Mouse (Mus musculus): ENCODE data around the gene Sipa1l3.
A peak's percentile ranks its signal among the peaks of the same experiment; 100 is the strongest.

Sipa1l3 gene

DNA sequence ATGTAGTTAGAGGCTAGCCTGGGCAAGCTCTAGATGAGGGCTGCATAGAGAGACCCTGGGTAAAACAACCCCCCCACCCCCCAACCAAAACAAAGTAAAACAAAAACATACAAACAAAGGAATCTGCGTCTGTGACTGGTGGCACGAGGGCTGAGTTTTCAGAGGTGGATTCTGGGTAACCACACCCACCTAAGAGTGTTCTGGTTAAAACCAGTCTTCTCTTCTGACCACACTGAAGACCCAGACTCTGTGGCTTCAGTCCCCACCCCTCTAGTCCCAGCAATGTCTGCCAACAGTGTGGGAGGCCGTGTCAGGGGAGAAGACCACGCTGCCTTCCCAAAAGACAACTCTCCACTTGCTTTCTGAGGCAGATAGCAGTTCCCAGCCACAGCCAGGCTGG is 72.3 kb downstream of the Sipa1l3 start:
- DNase-seq (ENCODE audit: extremely low read depth, low read depth): no peak

- no peak for DNase-seq (ENCODE audit: extremely low read depth, low read depth)
These were observed 73.9 kb downstream of the Sipa1l3 start for GRCm38 (mm10) chr7:29444527-29444926.

- DNase-seq (ENCODE audit: extremely low read depth, low read depth): no peak
These were observed 74.4 kb downstream of the Sipa1l3 start for GRCm38 (mm10) chr7:29444070-29444469.

DNA sequence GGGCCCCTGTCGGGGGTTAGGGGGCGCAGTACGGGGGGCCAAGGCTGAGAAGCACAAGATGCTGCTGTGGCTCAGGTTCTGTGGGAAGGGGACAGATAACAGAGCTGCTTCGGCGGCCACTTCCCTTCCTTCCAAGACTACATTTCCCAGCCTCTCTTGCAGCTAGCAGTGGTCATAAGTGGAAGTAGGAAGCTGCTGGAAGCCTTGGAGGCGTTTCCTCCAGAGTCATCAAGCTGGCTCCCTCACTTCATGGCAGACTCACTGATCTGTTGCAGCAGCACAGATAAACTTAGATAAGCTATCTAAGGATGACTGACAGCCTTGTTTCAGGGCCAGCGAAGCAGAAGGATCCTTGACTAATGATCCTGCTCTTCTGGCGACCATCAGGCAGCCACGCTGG is 76.6 kb downstream of the Sipa1l3 start:
- DNase-seq (ENCODE audit: extremely low read depth, low read depth): peak; percentile 24

GRCm38 (mm10) chr7:29441151-29441550 is 77.3 kb downstream of the Sipa1l3 start:
- DNase-seq (ENCODE audit: extremely low read depth, low read depth): no peak

DNA sequence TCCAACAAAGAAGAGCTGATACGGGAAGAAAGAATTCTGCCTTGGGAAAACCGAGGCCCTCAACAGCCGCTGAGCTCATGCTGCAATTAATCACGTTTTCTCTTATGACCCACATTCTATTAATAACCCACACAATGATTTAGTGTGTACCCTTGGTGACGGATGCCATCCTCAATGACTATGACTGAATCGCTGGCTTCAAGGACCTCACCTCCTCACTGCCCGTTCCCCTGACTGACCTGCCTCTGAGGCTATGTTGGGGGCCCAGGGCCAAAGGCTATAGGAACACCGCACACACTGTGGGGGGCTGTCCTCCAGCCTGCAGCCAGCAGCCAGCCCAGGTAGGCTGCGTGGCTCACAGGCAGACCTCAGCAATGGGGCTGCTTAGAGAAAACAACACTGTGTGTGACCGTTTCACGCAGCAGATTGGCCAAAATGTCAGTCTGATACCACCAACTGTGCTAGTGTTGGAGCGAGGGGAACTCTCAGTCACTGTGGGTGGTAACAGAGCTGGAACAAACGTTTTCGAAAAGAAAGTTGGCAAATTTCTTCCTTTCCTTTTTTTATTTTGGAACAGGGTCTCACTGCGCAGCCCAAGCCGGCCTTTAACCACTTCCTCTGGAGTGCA is 79.7 kb downstream of the Sipa1l3 start:
- no peak for DNase-seq (ENCODE audit: extremely low read depth, low read depth)

GRCm38 (mm10) chr7:29438204-29438603 is 80.2 kb downstream of the Sipa1l3 start:
- no peak for DNase-seq (ENCODE audit: extremely low read depth, low read depth)

DNA sequence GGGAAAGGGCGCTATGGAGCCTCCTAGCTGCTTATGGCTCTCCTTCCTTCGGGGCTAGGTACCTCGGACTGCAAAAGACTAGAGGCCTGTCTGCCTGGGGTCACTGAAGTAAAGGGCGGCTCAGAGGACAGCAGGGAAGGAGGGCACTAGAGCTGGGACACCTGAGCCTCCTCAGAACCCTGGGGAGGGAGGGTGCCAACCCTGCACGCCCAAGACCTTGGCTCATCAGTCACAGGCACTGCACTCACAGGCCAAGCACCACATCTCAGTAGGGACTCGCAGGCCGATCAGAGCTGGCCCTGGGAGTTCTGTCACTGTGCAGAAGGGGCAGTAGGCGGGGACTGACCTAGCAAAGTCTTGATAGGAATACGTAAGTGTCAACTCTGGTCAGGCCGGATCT is 81.4 kb downstream of the Sipa1l3 start:
- DNase-seq (ENCODE audit: extremely low read depth, low read depth): no peak

GRCm38 (mm10) chr7:29434313-29435035 is 84.0 kb downstream of the Sipa1l3 start:
- no peak for DNase-seq (ENCODE audit: extremely low read depth, low read depth)

- DNase-seq (ENCODE audit: extremely low read depth, low read depth): no peak
These were observed 84.7 kb downstream of the Sipa1l3 start for GRCm38 (mm10) chr7:29433725-29434124.

- DNase-seq (ENCODE audit: extremely low read depth, low read depth): no peak
These were observed 85.4 kb downstream of the Sipa1l3 start for GRCm38 (mm10) chr7:29432947-29433553.

DNA sequence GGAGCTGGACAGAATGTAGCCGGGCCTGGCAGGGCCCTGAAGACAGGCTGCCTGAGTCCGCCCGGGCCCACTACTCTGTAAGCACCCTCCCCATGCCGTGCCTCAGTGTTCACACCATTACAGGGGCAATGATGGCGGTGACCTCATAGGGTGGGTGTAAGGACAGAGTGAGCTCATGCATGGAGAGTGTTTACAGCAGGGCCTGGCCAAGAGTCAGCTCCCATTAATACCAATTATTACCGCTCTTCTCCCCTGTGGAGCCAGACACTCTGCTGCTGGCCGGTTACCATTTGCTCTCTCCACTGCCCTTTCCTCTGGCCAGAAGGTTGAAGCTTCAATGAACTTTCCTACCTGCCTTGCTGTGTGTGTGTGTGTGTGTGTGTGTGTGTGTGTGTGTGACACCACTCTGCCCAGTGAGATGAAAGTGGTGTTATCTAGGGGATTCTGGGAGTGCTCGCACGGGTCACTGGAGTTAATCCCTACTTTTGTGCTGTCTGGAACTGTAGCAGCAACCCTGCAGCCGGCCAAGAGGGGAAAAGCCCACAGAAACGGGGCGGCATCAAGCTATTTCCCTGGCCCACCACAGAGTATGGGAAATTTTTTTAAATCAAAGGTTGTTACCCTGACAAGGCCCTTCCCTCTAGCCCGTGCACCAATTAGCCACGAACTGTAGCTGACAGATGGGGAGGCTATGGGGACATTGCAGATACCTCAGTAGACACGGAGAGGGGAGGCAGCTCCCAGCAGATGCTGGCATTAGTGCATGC is 86.1 kb downstream of the Sipa1l3 start:
- no peak for DNase-seq (ENCODE audit: extremely low read depth, low read depth)

- DNase-seq (ENCODE audit: extremely low read depth, low read depth): no peak
These were observed 87.7 kb downstream of the Sipa1l3 start for GRCm38 (mm10) chr7:29430739-29431211.

DNA sequence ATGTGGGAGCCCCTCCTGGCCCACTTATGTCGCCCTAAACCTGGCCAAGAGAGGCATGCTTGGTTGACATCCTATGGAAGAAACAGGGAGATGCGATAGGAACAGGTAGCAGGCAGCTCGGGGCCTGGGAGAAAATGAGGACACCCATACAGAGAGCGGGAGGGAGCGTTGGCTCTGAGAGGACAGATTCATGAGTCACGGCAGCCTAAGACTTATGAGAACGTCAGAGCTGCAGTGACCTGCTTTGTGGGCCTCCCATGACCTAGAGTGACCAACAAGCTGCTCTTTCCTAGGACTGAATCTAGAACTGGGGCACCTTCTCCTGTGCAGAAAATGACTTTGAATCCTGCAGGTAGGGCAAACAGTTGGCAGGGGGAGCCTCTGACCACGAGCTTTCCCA is 92.4 kb downstream of the Sipa1l3 start:
- no peak for DNase-seq (ENCODE audit: extremely low read depth, low read depth)

- no peak for DNase-seq (ENCODE audit: extremely low read depth, low read depth)
These were observed 93.0 kb downstream of the Sipa1l3 start for GRCm38 (mm10) chr7:29425413-29425827.

- DNase-seq (ENCODE audit: extremely low read depth, low read depth): no peak
These were observed 93.8 kb downstream of the Sipa1l3 start for GRCm38 (mm10) chr7:29424690-29425089.

DNA sequence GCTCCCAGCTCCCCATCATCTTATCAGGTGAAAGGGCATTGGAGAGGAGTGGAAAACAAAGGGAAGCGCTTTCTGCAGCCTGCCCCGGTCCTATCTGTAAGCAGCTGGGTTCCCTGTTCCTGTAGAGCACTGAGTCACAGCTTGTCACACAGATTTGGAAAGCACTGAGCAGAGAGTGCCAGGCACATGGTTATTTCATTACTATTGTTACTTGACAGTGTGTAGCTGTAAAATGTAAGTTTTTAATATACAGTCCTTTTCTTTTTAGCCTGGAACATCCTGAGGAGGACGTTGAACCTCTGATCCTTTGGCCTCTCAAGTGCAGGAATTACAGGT is 96.6 kb downstream of the Sipa1l3 start:
- DNase-seq (ENCODE audit: extremely low read depth, low read depth): no peak

DNA sequence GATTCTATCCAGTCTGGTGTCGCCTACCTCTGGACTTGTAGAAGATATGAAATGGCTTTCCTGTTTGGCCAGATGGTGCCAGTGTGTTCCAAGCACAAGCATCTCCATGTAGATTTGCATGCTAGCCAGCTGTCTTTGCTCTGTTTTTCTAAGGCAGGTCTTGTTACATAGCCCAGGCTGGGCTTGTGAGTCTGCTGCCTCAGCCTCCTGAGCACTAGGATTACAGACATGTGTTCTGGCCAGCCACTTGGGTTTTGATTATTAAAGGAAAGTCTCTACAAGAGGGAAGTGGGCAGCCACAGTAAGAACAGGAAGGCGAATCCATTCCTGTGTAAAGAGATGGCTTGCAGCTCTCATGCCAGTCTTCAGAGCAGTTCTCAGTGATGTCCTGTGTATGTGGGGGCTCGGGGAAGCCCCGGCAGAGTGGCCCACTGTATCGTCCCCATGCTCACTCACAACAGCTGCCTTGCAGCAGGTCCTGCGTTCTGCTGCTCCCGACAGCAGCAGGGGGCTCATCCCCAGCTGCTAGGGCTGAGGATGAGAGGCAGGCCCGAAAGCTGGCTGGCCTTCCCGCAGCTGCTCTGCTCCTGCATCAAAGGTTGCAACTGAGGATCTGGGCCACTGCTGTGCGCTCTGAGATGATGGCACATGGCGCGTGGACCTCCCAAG is 97.1 kb downstream of the Sipa1l3 start:
- DNase-seq (ENCODE audit: extremely low read depth, low read depth): no peak

DNA sequence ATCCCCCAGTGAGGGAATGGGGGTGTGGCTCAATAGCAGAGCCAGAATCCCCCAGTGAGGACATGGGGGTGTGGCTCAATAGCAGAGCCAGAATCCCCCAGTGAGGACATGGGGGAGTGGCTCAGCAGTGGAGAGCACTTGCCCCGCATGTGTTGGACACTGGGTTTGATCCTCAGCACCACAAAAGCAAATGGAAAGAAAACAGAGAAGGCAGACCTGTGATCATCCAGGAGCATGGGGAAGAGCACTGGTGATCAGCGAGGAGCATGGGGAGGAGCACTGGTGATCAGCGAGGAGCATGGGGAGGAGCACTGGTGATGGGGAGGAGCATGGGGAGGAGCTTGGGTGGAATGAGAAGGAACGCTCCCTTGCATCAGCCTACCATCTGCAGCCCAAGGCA is 98.6 kb downstream of the Sipa1l3 start:
- no peak for DNase-seq (ENCODE audit: extremely low read depth, low read depth)

DNA sequence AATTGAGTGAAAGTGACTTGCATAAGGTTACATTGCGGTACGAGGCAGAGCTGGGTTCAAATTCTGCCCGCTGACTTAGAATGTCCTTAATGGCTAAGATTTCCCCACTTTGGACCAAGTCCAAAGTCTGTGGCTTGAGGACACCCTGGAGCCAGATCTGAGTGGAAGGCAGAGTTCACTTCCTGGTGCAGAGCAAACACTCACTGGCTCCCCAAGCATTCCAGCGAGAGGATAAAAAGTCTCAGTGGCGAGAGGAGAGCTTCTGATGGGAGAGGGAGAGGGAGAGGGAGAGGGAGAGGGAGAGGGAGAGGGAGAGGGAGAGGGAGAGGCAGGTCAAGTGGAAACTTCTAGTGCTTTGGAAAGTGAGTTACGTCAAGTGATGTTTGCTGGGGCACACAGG is 100.2 kb downstream of the Sipa1l3 start:
- no peak for DNase-seq (ENCODE audit: extremely low read depth, low read depth)

DNA sequence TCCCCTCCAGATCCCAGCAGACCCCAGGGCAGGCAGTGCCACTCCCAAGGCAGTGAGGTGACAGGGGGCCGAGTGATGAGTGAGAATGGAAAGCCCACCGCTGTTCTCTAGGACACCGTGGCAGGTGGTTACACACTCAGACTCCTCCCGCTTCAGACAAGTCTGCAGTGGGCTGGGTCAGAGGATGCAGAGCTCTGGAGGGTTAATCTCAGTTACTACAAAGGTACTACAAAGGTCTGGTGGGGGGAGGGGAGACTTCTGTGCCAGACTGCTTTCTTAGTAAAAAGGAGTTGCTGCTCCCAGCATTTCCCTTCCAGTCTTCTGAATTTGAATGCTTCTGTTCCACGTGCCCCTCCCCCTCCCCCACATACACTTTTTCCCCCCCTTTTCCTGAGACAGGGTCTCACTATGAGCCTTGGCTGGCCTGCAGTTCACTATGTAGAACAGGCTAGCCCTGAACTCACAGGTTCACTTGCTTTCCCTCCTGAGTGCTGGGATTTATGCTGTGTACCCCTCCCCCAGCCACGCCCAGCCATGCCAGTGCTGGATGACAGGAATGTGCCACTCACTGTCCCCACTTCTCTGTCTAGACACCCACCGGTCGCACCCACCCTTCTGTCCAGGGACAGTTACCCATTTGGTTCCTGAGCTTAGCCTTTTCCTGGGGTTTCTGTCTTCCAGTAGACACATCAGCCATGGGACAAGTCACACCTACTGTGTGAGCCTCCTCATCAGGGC is 100.9 kb downstream of the Sipa1l3 start:
- DNase-seq (ENCODE audit: extremely low read depth, low read depth): no peak

All from MEL-GATA-1-ER (cell line).